Comparison of ENCODE assay signal across 30 mouse cellular contexts in the genomic region with DNA sequence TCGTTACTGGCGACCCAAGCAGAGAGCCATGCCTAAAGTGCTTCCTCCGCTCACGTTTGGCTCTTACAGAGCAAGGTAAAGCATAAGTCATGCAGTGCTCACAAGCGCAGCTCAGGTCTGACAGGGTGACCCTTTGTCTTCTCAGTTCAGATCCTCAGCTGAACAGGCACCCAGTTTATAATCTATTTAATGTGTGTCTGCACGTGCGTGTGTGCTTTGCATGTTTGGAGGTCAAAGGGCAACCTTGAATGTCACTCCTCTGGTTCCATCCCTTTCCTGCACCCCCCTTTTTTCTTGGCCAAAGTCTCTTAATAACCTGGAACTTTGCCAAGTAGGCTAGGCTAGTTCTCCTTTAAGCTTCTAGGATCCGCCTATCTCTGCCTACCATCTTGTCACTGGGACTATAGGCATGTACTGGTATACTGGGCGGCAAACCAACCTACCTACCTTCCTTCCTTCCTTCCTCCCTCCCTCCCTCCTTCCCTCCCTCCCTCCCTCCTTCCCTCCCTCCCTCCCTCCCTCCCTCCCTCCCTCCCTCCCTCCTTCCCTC. TPM values are rescaled to one million over a fixed set of nuclear protein-coding genes. Genes with fewer than 3 reads are reported as not detected.
DNase-seq lines count a peak whose midpoint lies in the region; ATAC-seq and TF ChIP-seq lines count a peak whose summit lies in the region.
"Had no signal": no experiment of that assay in that cellular context is flagged by ENCODE, and none has a peak within 500 bp of the region (broad histone marks: within the 10 kb centered on the region; RNA-seq: fewer than 3 reads in every experiment).

No protein-coding gene starts in this region.

- no peak overlapping the region for H3K4me2 ChIP-seq in kidney, postnatal 0 days (ENCODE audit: low read length)
- no peak overlapping the region for H3K4me2 ChIP-seq in kidney, embryonic 14.5 days (replicated peaks; ENCODE audit: low read depth, low read length)
- H3K4me2 ChIP-seq: embryonic facial prominence, embryonic 13.5 days; heart, embryonic 15.5 days had no signal

- ATAC-seq in kidney, postnatal 0 days (replicated peaks; ENCODE audit: low FRiP score, low read depth), result peak; percentile 72
- ATAC-seq in kidney, embryonic 14.5 days (ENCODE audit: low FRiP score, low TSS enrichment), result no peak
- 0 out of 2 replicates have a peak, but pooled peaks have one; percentile 45 for ATAC-seq in common myeloid progenitor, adult 5-6 weeks (replicated peaks; ENCODE audit: low read depth, poor library complexity, severe bottlenecking)
- ATAC-seq: forebrain, postnatal 0 days; hindbrain, embryonic 16.5 days; Patski had no signal

- no peak for TF ChIP-seq EP300 in MEL (IDR thresholded peaks at IDR 0.05; ENCODE audit: low read depth in 1 of 2, low read length in 2 of 2)

- H3K9ac ChIP-seq in kidney, postnatal 0 days (ENCODE audit: low read depth, low read length), result no peak overlapping the region
- H3K9ac ChIP-seq in kidney, embryonic 14.5 days (ENCODE audit: low read depth, low read length), result no peak overlapping the region
- H3K9ac ChIP-seq in MEL (ENCODE audit: control insufficient read depth, low read depth, low read length, poor library complexity, severe bottlenecking), result no peak overlapping the region
- H3K9ac ChIP-seq: embryonic facial prominence, embryonic 13.5 days; forebrain, postnatal 0 days; heart, embryonic 15.5 days; liver, embryonic 14.5 days had no signal

- no peak for DNase-seq in kidney, postnatal 0 days (ENCODE audit: low spot score)
- peak; percentile 34 for DNase-seq in MEL (ENCODE audit: low read depth, low spot score)
- no peak for DNase-seq in right cerebral cortex, postnatal 14 days
- DNase-seq in heart, adult 11 months, result no peak
- DNase-seq: adrenal gland, postnatal 10 days; cerebellum, adult 11 months; cerebellum, adult 9-10 months; cerebellum, postnatal 36 days; forebrain, postnatal 0 days; gastrocnemius, postnatal 10 days; kidney, postnatal 36 days; left cerebral cortex, postnatal 4 days; lung, adult 2 months; lung, postnatal 10 days; midbrain, embryonic 14.5 days; right cerebral cortex, adult 18-20 months; thymus, postnatal 14 days had no signal

- H3K27ac ChIP-seq in kidney, postnatal 0 days, result no peak overlapping the region
- no peak overlapping the region for H3K27ac ChIP-seq in kidney, embryonic 14.5 days (ENCODE audit: low read depth, low read length)
- no peak overlapping the region for H3K27ac ChIP-seq in MEL (ENCODE audit: control insufficient read depth, low read depth, low read length)
- peak overlapping the region; percentile 43; the same call in 1 of the 2 replicates for H3K27ac ChIP-seq in small intestine, adult 2 months (ENCODE audit: insufficient read depth, low read depth, low read length)
- H3K27ac ChIP-seq: embryonic facial prominence, embryonic 13.5 days; forebrain, embryonic 10.5 days; heart, embryonic 10.5 days; heart, embryonic 15.5 days; layer of hippocampus, adult 2 months; liver, embryonic 14.5 days; macrophage had no signal

- no peak for TF ChIP-seq RAD21 in MEL (IDR thresholded peaks at IDR 0.05; ENCODE audit: low read depth, low read length)

- no peaks in the 10 kb centered on the region for H3K36me3 ChIP-seq in kidney, postnatal 0 days (ENCODE audit: insufficient read depth, low read length)
- no peaks in the 10 kb centered on the region for H3K36me3 ChIP-seq in kidney, embryonic 14.5 days (ENCODE audit: control insufficient read depth, insufficient read depth, low read length)
- peaks cover 0 to 10% of the 10 kb centered on the region in 2 experiments; a peak in 2 of 4 replicates for H3K36me3 ChIP-seq in MEL (ENCODE audit: control insufficient read depth in 1 of 2, insufficient read depth in 2 of 2, low read length in 2 of 2)
- H3K36me3 ChIP-seq in small intestine, adult 2 months (ENCODE audit: control insufficient read depth, insufficient read depth, low read length), result no peaks in the 10 kb centered on the region
- H3K36me3 ChIP-seq: embryonic facial prominence, embryonic 13.5 days; forebrain, embryonic 10.5 days; heart, embryonic 10.5 days; heart, embryonic 15.5 days had no signal

- WGBS in kidney, postnatal 0 days, result 71% methylated on average over 9 of the region's 9 CpGs
- WGBS in kidney, embryonic 14.5 days, result 83% methylated on average over 9 of the region's 9 CpGs
- WGBS in small intestine, adult 2 months, result 35% methylated on average over 9 of the region's 9 CpGs

- H3K27me3 ChIP-seq in kidney, postnatal 0 days (ENCODE audit: insufficient read depth, low read length), result no peaks in the 10 kb centered on the region
- H3K27me3 ChIP-seq in kidney, embryonic 14.5 days (ENCODE audit: control insufficient read depth, insufficient read depth, low read length), result no peaks in the 10 kb centered on the region
- no peaks in the 10 kb centered on the region for H3K27me3 ChIP-seq in MEL (ENCODE audit: control insufficient read depth in 1 of 2, insufficient read depth in 2 of 2, low read length in 2 of 2)
- H3K27me3 ChIP-seq in small intestine, adult 2 months (ENCODE audit: control insufficient read depth, insufficient read depth, low read length), result no peaks in the 10 kb centered on the region
- H3K27me3 ChIP-seq: CH12.LX; embryonic facial prominence, embryonic 13.5 days; heart, embryonic 15.5 days; Patski had no signal

- no peaks in the 10 kb centered on the region for H3K9me3 ChIP-seq in kidney, postnatal 0 days (replicated peaks; ENCODE audit: low read length)
- no peaks in the 10 kb centered on the region for H3K9me3 ChIP-seq in kidney, embryonic 14.5 days (ENCODE audit: control insufficient read depth, low read length)
- H3K9me3 ChIP-seq in MEL (replicated peaks; ENCODE audit: insufficient read depth, low read length), result no peaks in the 10 kb centered on the region
- H3K9me3 ChIP-seq: embryonic facial prominence, embryonic 13.5 days; heart, embryonic 10.5 days; heart, embryonic 15.5 days had no signal

- no peak for TF ChIP-seq CTCF in kidney, postnatal 0 days (IDR thresholded peaks at IDR 0.05; ENCODE audit: low read depth)
- TF ChIP-seq CTCF in MEL (IDR thresholded peaks at IDR 0.05 in 2 of 3, conservative IDR thresholded peaks at IDR 0.05 in 1 of 3; ENCODE audit: control insufficient read depth in 1 of 3, insufficient read depth in 1 of 3, low read depth in 2 of 3, low read length in 3 of 3, poor library complexity in 1 of 3, severe bottlenecking in 1 of 3), result no peak
- TF ChIP-seq CTCF in small intestine, adult 2 months (IDR thresholded peaks at IDR 0.05; ENCODE audit: extremely low read depth, insufficient read length, insufficient replicate concordance, low read depth, low read length), result no peak

- 0 out of 2 replicates have a peak, but pooled peaks cover 4% of the 10 kb centered on the region for H3K4me1 ChIP-seq in kidney, postnatal 0 days (replicated peaks; ENCODE audit: insufficient read depth, low read length)
- H3K4me1 ChIP-seq in kidney, embryonic 14.5 days (ENCODE audit: control insufficient read depth, insufficient read depth, low read length), result no peaks in the 10 kb centered on the region
- peaks cover 0 to 9% of the 10 kb centered on the region in 2 experiments; a peak in 2 of 4 replicates for H3K4me1 ChIP-seq in MEL (ENCODE audit: control insufficient read depth in 1 of 2, insufficient read depth in 2 of 2, low read length in 2 of 2)
- peaks cover 14% of the 10 kb centered on the region; the same call in 1 of the 2 replicates for H3K4me1 ChIP-seq in small intestine, adult 2 months (ENCODE audit: control insufficient read depth, insufficient read depth, insufficient read length, low read length)
- H3K4me1 ChIP-seq: heart, embryonic 10.5 days had no signal

- H3K4me3 ChIP-seq in kidney, postnatal 0 days (replicated peaks; ENCODE audit: low read depth, low read length), result no peak overlapping the region
- no peak overlapping the region for H3K4me3 ChIP-seq in kidney, embryonic 14.5 days (ENCODE audit: low read length)
- no peak overlapping the region for H3K4me3 ChIP-seq in MEL (ENCODE audit: control insufficient read depth in 1 of 2, insufficient read depth in 1 of 2, low read depth in 2 of 2, low read length in 2 of 2)
- no peak overlapping the region for H3K4me3 ChIP-seq in small intestine, adult 2 months (ENCODE audit: low read depth, low read length)
- H3K4me3 ChIP-seq: embryonic facial prominence, embryonic 13.5 days; forebrain, embryonic 10.5 days; heart, embryonic 10.5 days; heart, embryonic 15.5 days; layer of hippocampus, adult 2 months had no signal

- no peak for TF ChIP-seq POLR2A in MEL (IDR thresholded peaks at IDR 0.05; ENCODE audit: control insufficient read depth in 1 of 2, insufficient read depth in 1 of 2, low read depth in 1 of 2, low read length in 2 of 2, poor library complexity in 1 of 2)
- no peak for TF ChIP-seq POLR2A in small intestine, adult 2 months (IDR thresholded peaks at IDR 0.05; ENCODE audit: low read depth, low read length)

- no peaks in the 10 kb centered on the region for H3K79me2 ChIP-seq in MEL (ENCODE audit: control insufficient read depth, insufficient read depth, low read length, poor library complexity)

TF ChIP-seq in MEL, 35 proteins besides CTCF, POLR2A, EP300 and RAD21:
- TF ChIP-seq TCF12 (IDR thresholded peaks at IDR 0.05; ENCODE audit: low read depth, low read length), result no peak
TF ChIP-seq in MEL: peak in this region for 0.

RNA-seq across cellular contexts. Expression of a gene that starts 19.2 kb away (rescaled TPM):
- polyA plus RNA-seq in kidney, postnatal 0 days (2015; fragmentation: Nextera tagmentation; extraction: Ambion mirVana), result 19.3 and 22.5 TPM in 2 replicates
- 22.2 and 31.9 TPM in 2 replicates for polyA plus RNA-seq in kidney, embryonic 14.5 days (2014; fragmentation: Nextera tagmentation; extraction: Ambion mirVana)
- 13.8 and 15.1 TPM in 2 replicates for total RNA-seq in MEL (2012; rRNA removed)
- 10 to 100 TPM in 1 of 2 experiments, not detected in 1; 16.5 TPM for polyA plus RNA-seq in MEL (2012; ENCODE audit: insufficient read depth in 1 of 2, insufficient read length in 2 of 2, low read depth in 1 of 2, low replicate concordance in 2 of 2, missing spikeins in 1 of 2)
- 4.1 and 12.9 TPM in 2 replicates for total RNA-seq in common myeloid progenitor, adult 5-6 weeks (2017)
- polyA plus RNA-seq in small intestine, adult 2 months (2012; rRNA removed), result not detected in 2 replicates

RNA-seq across cellular contexts. Expression of a gene that starts 19.3 kb away (rescaled TPM):
- 1,314 and 1,400 TPM in 2 replicates for polyA plus RNA-seq in kidney, postnatal 0 days (2015; fragmentation: Nextera tagmentation; extraction: Ambion mirVana)
- polyA plus RNA-seq in kidney, embryonic 14.5 days (2014; fragmentation: Nextera tagmentation; extraction: Ambion mirVana), result 571 and 767 TPM in 2 replicates
- total RNA-seq in MEL (2012; rRNA removed), result 164 and 220 TPM in 2 replicates
- 100 to 1,000 TPM in 1 of 2 experiments, not detected in 1; 149 TPM for polyA plus RNA-seq in MEL (2012; ENCODE audit: insufficient read depth in 1 of 2, insufficient read length in 2 of 2, low read depth in 1 of 2, low replicate concordance in 2 of 2, missing spikeins in 1 of 2)
- 294 and 313 TPM in 2 replicates for total RNA-seq in common myeloid progenitor, adult 5-6 weeks (2017)
- 419 and 468 TPM in 2 replicates for polyA plus RNA-seq in small intestine, adult 2 months (2012; rRNA removed)
